Mouse (Mus musculus) heart, adult 2 months (tissue): ENCODE results near the gene 2310046K23Rik. TPM values are rescaled to one million over a fixed set of nuclear protein-coding genes. Genes with fewer than 3 reads are reported as not detected.
A peak's percentile ranks its signal among the peaks of the same experiment; 100 is the strongest.

ENCODE experiments used
- DNase-seq, 2 experiments: peaks; one replicate each; pipeline ENCODE4 v3.0.0; 2021
- H3K27ac ChIP-seq: fragments of 200-600 bp; 2 replicates; pipeline ENCODE4 v1.8.1; 2022
- H3K27me3 ChIP-seq: fragments of 200-500 bp; 2 replicates; pipeline ENCODE4 v1.6.1; 2012; ENCODE audit warnings: mild to moderate bottlenecking, low read length, inconsistent platforms, mixed read lengths; ENCODE audit not compliant: control insufficient read depth, insufficient read depth
- H3K36me3 ChIP-seq: fragments of 200-500 bp; 2 replicates; pipeline ENCODE4 v1.6.1; 2012; ENCODE audit warnings: low read length, inconsistent platforms; ENCODE audit not compliant: control insufficient read depth, insufficient read depth
- H3K4me1 ChIP-seq: fragments of 200-500 bp; 2 replicates; pipeline ENCODE4 v1.6.1; 2011; ENCODE audit warnings: low read length; ENCODE audit not compliant: control insufficient read depth, insufficient read depth
- H3K4me3 ChIP-seq: fragments of 200-600 bp; 2 replicates; pipeline ENCODE4 v1.8.1; 2022
- H3K79me2 ChIP-seq: fragments of 200-500 bp; replicated peaks from 2 replicates; pipeline ENCODE4 v1.6.1; 2012; ENCODE audit warnings: mild to moderate bottlenecking, inconsistent platforms, low read length, moderate library complexity, mixed read lengths; ENCODE audit not compliant: control insufficient read depth, insufficient read depth
- H3K9ac ChIP-seq: fragments of 200-500 bp; 2 replicates; pipeline ENCODE4 v1.6.1; 2012; ENCODE audit warnings: low read depth, mild to moderate bottlenecking, control low read depth, inconsistent platforms, low read length, mixed read lengths
- CTCF ChIP-seq: fragments of 200-600 bp; IDR thresholded peaks from 2 replicates; pipeline ENCODE4 v1.8.1; 2022; ENCODE audit warnings: antibody characterized with exemption, mild to moderate bottlenecking, moderate library complexity
- EP300 ChIP-seq: fragments of 200-500 bp; IDR thresholded peaks from 2 replicates; pipeline ENCODE4 v1.6.1; 2011; ENCODE audit warnings: low read depth, low read length, control low read depth; ENCODE audit not compliant: insufficient read depth
- POLR2A ChIP-seq: fragments of 200-500 bp; IDR thresholded peaks from 2 replicates; pipeline ENCODE4 v1.6.1; 2011; ENCODE audit warnings: mild to moderate bottlenecking, low read depth, low read length, control low read depth; ENCODE audit not compliant: insufficient read depth
- WGBS: fragments of 180-500 bp; shearing (Covaris S2); methylation state at CpG from one replicate; pipeline ENCODE4 v1.1.7; 2018; 5-methylcytosine and 5-hydroxymethylcytosine counted together
- intact Hi-C: fragments of 180-260 bp; cut with DNase I; formaldehyde crosslinking; loops from one replicate; pipeline ENCODE4 v1.15.1; 2025
- polyA plus RNA-seq: library from polyadenylated mRNA; depleted of rRNA; stranded (reverse); fragments of >200 nt; gene quantifications from 2 replicates; pipeline ENCODE4 v1.2.3, GENCODE M21; 2012
- total RNA-seq, 2 experiments: library from RNA; stranded (reverse); gene quantifications; 2 replicates each; pipeline ENCODE4 v1.2.3; 2021

Gene 2310046K23Rik
- total and polyA plus RNA-seq, 3 experiments = not detected

DNA sequence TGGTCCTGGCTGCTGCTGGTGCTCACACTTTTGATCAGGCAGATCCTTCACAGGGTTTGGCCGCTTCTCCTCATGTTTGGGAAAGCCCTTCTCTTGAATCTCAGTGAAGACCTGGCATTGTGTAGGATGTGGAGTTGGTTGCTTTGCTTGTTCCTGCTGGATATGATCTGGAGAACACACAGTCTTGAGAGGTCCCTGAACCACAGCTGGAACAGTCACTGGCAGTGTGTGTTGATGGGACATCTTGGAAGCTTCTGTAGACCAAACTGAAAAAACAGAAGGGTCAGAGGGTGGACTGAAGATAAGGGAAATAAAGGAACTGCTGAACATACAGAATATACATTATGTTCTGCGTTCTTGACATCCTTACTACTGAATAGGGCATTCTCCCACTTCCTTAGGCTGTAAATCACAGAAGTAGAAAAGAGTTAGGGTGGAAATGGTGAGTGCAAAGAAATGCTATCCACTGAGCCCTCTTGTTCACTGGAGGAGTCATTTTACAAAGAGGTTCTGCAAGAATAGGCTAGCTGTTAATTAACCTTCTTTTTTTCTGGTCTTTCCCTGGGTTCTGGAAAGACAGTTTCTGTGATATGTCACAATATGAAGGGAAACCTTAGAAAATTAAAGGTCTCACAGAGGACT is 38.3 kb upstream of the 2310046K23Rik start:
- no peak overlapping the region for H3K4me3 ChIP-seq
- H3K27ac ChIP-seq = no peak overlapping the region
- no peaks in the 10 kb centered on the region for H3K79me2 ChIP-seq
- WGBS = 31% methylated on average over 2 of the region's 2 CpGs
- H3K36me3 ChIP-seq = no peaks in the 10 kb centered on the region
- no peaks in the 10 kb centered on the region for H3K27me3 ChIP-seq
- intact Hi-C loops = no loop called here
- no peak for TF ChIP-seq POLR2A
- no peak for TF ChIP-seq EP300
- TF ChIP-seq CTCF = no peak
- H3K9ac ChIP-seq = no peak overlapping the region
- H3K4me1 ChIP-seq = no peaks in the 10 kb centered on the region
- no peak for DNase-seq

GRCm38 (mm10) chr3:92568752-92569151 is 34.4 kb upstream of the 2310046K23Rik start:
- TF ChIP-seq EP300 (no peak), POLR2A (no peak), CTCF (no peak)
- intact Hi-C loops = no loop called here
- Histone ChIP-seq H3K79me2 (no peaks in the 10 kb centered on the region), H3K27ac (no peak overlapping the region), H3K36me3 (no peaks in the 10 kb centered on the region), H3K4me3 (no peak overlapping the region), H3K27me3 (no peaks in the 10 kb centered on the region), H3K9ac (no peak overlapping the region), H3K4me1 (no peaks in the 10 kb centered on the region)
- WGBS = 84% methylated on average over 2 of the region's 2 CpGs
- no peak for DNase-seq

- intact Hi-C loops = no loop called here
- Histone ChIP-seq H3K9ac (no peak overlapping the region), H3K36me3 (no peaks in the 10 kb centered on the region), H3K27me3 (no peaks in the 10 kb centered on the region), H3K79me2 (no peaks in the 10 kb centered on the region), H3K27ac (no peak overlapping the region), H3K4me3 (no peak overlapping the region), H3K4me1 (no peaks in the 10 kb centered on the region)
- no peak for TF ChIP-seq CTCF
- no peak for TF ChIP-seq POLR2A
- no peak for TF ChIP-seq EP300
- no peak for DNase-seq
Measured at GRCm38 (mm10) chr3:92565418-92565817, 31.1 kb upstream of the 2310046K23Rik start.

DNA sequence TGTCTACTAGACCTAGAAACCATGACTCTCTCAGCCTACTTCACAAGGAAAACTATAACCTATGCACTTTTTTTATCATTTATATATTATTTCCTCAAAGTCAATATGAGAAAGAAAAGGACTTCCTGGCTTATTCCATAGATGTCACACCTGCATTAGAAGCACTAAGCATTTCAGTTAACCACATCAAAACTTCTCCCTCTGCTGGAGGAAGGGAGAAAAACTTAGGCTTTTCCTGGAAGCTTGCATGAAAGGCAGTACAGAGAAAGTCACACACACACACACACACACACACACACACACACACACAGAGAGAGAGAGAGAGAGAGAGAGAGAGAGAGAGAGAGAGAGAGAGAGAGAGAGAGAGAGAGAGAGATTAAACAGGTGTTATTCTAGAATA is 22.0 kb downstream of the 2310046K23Rik start:
- DNase-seq = no peak
- Histone ChIP-seq H3K9ac (no peak overlapping the region), H3K4me3 (no peak overlapping the region), H3K36me3 (no peaks in the 10 kb centered on the region), H3K79me2 (no peaks in the 10 kb centered on the region), H3K27ac (no peak overlapping the region), H3K27me3 (no peaks in the 10 kb centered on the region), H3K4me1 (no peaks in the 10 kb centered on the region)
- peak; percentile 32 for TF ChIP-seq CTCF
- no peak for TF ChIP-seq EP300
- no peak for TF ChIP-seq POLR2A
- intact Hi-C loops = no loop called here

DNA sequence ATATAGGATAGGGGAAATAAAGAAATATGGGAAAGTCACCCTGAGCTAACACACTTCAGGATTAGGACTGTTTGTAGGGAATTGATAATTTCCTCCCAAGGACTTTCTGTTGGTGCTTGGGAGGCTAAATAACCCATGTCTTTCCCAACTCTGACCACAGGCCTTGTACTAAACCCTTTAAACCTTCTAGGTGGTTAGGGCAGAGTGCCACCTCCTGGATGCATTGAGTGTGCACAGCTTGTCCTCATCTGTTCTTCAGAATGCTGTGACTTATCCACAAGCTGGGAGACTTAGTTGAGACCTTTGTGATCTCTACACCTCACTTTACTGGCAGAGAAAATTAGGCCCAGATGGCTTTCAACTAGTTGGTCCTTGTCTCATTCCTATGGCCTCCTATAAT is 23.5 kb downstream of the 2310046K23Rik start:
- DNase-seq = no peak
- Histone ChIP-seq H3K79me2 (no peaks in the 10 kb centered on the region), H3K4me3 (no peak overlapping the region), H3K27ac (no peak overlapping the region), H3K4me1 (no peaks in the 10 kb centered on the region), H3K27me3 (no peaks in the 10 kb centered on the region), H3K36me3 (no peaks in the 10 kb centered on the region), H3K9ac (no peak overlapping the region)
- TF ChIP-seq POLR2A (no peak), CTCF (peak; percentile 64)
- intact Hi-C loops = loop anchor here (2.0 kb wide), 1 partner anchor 360 kb away; no protein-coding TSS in a partner anchor

- Histone ChIP-seq H3K27ac (no peak overlapping the region), H3K27me3 (no peaks in the 10 kb centered on the region), H3K36me3 (no peaks in the 10 kb centered on the region), H3K9ac (no peak overlapping the region), H3K4me1 (no peaks in the 10 kb centered on the region), H3K79me2 (no peaks in the 10 kb centered on the region), H3K4me3 (no peak overlapping the region)
- 70% methylated on average over 1 of the region's 1 CpGs for WGBS
- intact Hi-C loops = loop anchor here (2.0 kb wide), 1 partner anchor 113 kb away; no protein-coding TSS in a partner anchor
- TF ChIP-seq POLR2A (no peak), EP300 (no peak), CTCF (no peak)
- DNase-seq = no peak
Measured at GRCm38 (mm10) chr3:92508185-92508584, 26.1 kb downstream of the 2310046K23Rik start.
